Mouse (Mus musculus): Measurements from ENCODE around the gene Cdhr3. TPM values are rescaled to one million over a fixed set of nuclear protein-coding genes. Genes with fewer than 3 reads are reported as not detected.

Cdhr3 gene
- total and polyA plus RNA-seq, 3 experiments: 0.09 to 1.3 TPM; not detected in 1

DNA sequence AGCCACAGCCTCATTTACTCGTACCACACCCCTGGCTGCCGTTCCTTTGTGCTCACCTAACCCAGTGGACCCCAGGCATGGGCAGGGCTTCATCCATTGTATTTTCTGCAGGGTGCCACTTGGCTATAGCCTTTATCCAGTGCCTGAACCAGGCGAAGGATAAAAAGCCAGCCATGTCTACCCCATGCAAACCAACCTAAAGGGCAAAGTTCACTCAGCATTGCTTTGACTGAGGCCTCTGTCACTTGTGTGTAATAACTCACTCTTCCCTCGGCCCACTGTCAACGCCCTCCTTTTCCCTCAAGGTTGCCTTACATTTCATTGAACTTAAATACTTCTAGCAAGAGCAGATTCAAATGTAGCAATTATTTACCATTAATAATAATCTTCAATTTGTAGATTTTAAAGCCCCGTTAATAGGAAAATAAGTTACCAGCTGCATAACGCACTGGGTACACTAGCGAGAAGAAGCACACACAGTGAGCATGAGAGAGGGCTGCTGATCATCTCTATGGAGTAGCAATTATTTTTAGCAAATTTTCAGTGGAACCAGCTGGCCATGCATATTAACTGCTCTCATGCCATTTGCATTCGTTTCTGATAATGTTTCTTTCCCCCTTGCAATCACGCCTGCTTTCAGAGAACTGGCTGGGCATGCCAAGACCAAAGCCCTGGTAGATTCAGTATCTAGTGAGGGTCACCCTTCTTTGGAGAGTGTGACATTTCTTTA is 13.9 kb upstream of the Cdhr3 start:
- no peak overlapping the region for H3K4me3 ChIP-seq (replicated peaks in 1 of 3; ENCODE audit: low read depth in 2 of 3, low read length in 2 of 3, poor library complexity in 1 of 3)
- H3K36me3 ChIP-seq (replicated peaks in 1 of 2; ENCODE audit: control insufficient read depth in 1 of 2, insufficient read depth in 1 of 2, low read length in 1 of 2): no peaks in the 10 kb centered on the region
- peaks cover 3% of the 10 kb centered on the region for H3K9me3 ChIP-seq (replicated peaks; ENCODE audit: low read length)
- no peak overlapping the region for H3K4me2 ChIP-seq (ENCODE audit: insufficient read depth, low read depth, poor library complexity, severe bottlenecking)
- H3K9ac ChIP-seq (ENCODE audit: insufficient read depth, low read depth): no peak overlapping the region
- in situ Hi-C loops (cut with MboI; ENCODE audit: low pct_ligation_motif_present, low pct_unique_long_range_greater_than_20kb, low sequenced_read_pairs) (loop anchor here (10.0 kb wide), 1 partner anchor 182 kb away; no protein-coding TSS in a partner anchor), dilution Hi-C loops (cut with MboI; ENCODE audit: extremely low pct_ligation_motif_present, extremely low pct_unique_long_range_greater_than_20kb, low sequenced_read_pairs) (no loop called here)
- TF ChIP-seq EP300 (IDR thresholded peaks at IDR 0.05; ENCODE audit: low read length) (no peak), CHD2 (IDR thresholded peaks at IDR 0.05; ENCODE audit: low read length) (no peak), USF2 (conservative IDR thresholded peaks at IDR 0.05; ENCODE audit: low read depth, low read length) (no peak), MXI1 (IDR thresholded peaks at IDR 0.05; ENCODE audit: low read depth, low read length) (no peak), JUND (conservative IDR thresholded peaks at IDR 0.05; ENCODE audit: low read depth, low read length) (no peak), CTCF (conservative IDR thresholded peaks at IDR 0.05 in 1 of 2, IDR thresholded peaks at IDR 0.05 in 1 of 2; ENCODE audit: low read depth in 2 of 2, low read length in 2 of 2) (no peak), TCF12 (IDR thresholded peaks at IDR 0.05; ENCODE audit: low read depth, low read length) (no peak), ETS1 (conservative IDR thresholded peaks at IDR 0.05; ENCODE audit: low read depth, low read length) (no peak), KAT2A (IDR thresholded peaks at IDR 0.05; ENCODE audit: insufficient replicate concordance, low read length) (no peak), MAFK (IDR thresholded peaks at IDR 0.05; ENCODE audit: insufficient replicate concordance, low read length) (no peak), USF1 (IDR thresholded peaks at IDR 0.05; ENCODE audit: low read depth, low read length) (no peak), ZKSCAN1 (IDR thresholded peaks at IDR 0.05; ENCODE audit: borderline replicate concordance, low read depth, low read length) (no peak), BHLHE40 (IDR thresholded peaks at IDR 0.05; ENCODE audit: low read depth, low read length) (no peak), POLR2A (IDR thresholded peaks at IDR 0.05; ENCODE audit: low read depth, low read length) (no peak), PAX5 (IDR thresholded peaks at IDR 0.05; ENCODE audit: low read length) (no peak)
- H3K27ac ChIP-seq (ENCODE audit: insufficient read depth, low read depth): no peak overlapping the region
- H3K4me1 ChIP-seq (ENCODE audit: control insufficient read depth in 1 of 2, insufficient read depth in 2 of 2): peaks cover 2 to 16% of the 10 kb centered on the region in 2 experiments; a peak in 2 of 4 replicates
- no peaks in the 10 kb centered on the region for H3K27me3 ChIP-seq (replicated peaks)
- no peak for DNase-seq (ENCODE audit: extremely low read depth)
- H3K79me2 ChIP-seq (replicated peaks; ENCODE audit: control insufficient read depth, extremely low read depth, insufficient read depth, poor library complexity, severe bottlenecking): no peaks in the 10 kb centered on the region

DNA sequence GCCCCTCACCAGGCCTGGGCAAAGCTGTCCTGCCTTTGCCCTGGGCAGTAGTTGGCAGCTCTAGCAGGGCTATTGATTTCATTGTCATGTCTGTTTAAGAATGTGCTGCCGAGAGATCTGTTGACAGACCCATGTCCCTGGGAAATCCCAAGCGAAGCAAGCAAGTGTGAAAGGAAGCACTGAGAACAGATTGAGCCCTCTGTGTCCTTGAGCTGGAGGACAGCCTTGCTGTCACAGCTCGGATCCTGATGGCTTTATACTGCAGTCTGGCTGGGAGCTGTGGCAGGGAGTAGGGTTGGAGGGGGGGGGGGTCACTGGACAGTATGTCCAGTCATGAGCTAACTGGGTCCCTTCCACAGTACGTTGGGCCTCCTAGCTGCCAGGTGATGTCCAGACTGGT is 13.0 kb upstream of the Cdhr3 start:
- in situ Hi-C loops (cut with MboI; ENCODE audit: low pct_ligation_motif_present, low pct_unique_long_range_greater_than_20kb, low sequenced_read_pairs): loop anchor here (10.0 kb wide), 1 partner anchor 181 kb away; no protein-coding TSS in a partner anchor
- no peak overlapping the region for H3K4me2 ChIP-seq (ENCODE audit: insufficient read depth, low read depth, poor library complexity, severe bottlenecking)
- dilution Hi-C loops (cut with MboI; ENCODE audit: extremely low pct_ligation_motif_present, extremely low pct_unique_long_range_greater_than_20kb, low sequenced_read_pairs): no loop called here
- no peak overlapping the region for H3K4me3 ChIP-seq (replicated peaks in 1 of 3; ENCODE audit: low read depth in 2 of 3, low read length in 2 of 3, poor library complexity in 1 of 3)
- H3K4me1 ChIP-seq (ENCODE audit: control insufficient read depth in 1 of 2, insufficient read depth in 2 of 2): peaks cover 2 to 16% of the 10 kb centered on the region in 2 experiments; a peak in 2 of 4 replicates
- no peaks in the 10 kb centered on the region for H3K27me3 ChIP-seq (replicated peaks)
- no peak overlapping the region for H3K9ac ChIP-seq (ENCODE audit: insufficient read depth, low read depth)
- H3K9me3 ChIP-seq (replicated peaks; ENCODE audit: low read length): peaks cover 3% of the 10 kb centered on the region
- no peak overlapping the region for H3K27ac ChIP-seq (ENCODE audit: insufficient read depth, low read depth)
- TF ChIP-seq JUN (IDR thresholded peaks at IDR 0.05; ENCODE audit: insufficient read depth, low read depth, low read length) (no peak), TCF12 (IDR thresholded peaks at IDR 0.05; ENCODE audit: low read depth, low read length) (no peak), MEF2A (IDR thresholded peaks at IDR 0.05; ENCODE audit: borderline replicate concordance, low read depth, low read length) (no peak), CTCF (conservative IDR thresholded peaks at IDR 0.05 in 1 of 2, IDR thresholded peaks at IDR 0.05 in 1 of 2; ENCODE audit: low read depth in 2 of 2, low read length in 2 of 2) (no peak), POLR2AphosphoS2 (IDR thresholded peaks at IDR 0.05; ENCODE audit: low read depth, low read length) (no peak), RCOR1 (conservative IDR thresholded peaks at IDR 0.05; ENCODE audit: low read depth, low read length) (no peak), PAX5 (IDR thresholded peaks at IDR 0.05; ENCODE audit: low read length) (no peak)
- DNase-seq (ENCODE audit: extremely low read depth): no peak
- no peaks in the 10 kb centered on the region for H3K79me2 ChIP-seq (replicated peaks; ENCODE audit: control insufficient read depth, extremely low read depth, insufficient read depth, poor library complexity, severe bottlenecking)
- H3K36me3 ChIP-seq (replicated peaks in 1 of 2; ENCODE audit: control insufficient read depth in 1 of 2, insufficient read depth in 1 of 2, low read length in 1 of 2): no peaks in the 10 kb centered on the region

Measured in CH12.LX (cell line).